Mouse (Mus musculus): ENCODE data around the gene Fgfrl1. TPM values are rescaled to one million over a fixed set of nuclear protein-coding genes. Genes with fewer than 3 reads are reported as not detected.
A peak's percentile ranks its signal among the peaks of the same experiment; 100 is the strongest.

The Fgfrl1 gene
- polyA plus RNA-seq, 1 experiment: 30.9 TPM

DNA sequence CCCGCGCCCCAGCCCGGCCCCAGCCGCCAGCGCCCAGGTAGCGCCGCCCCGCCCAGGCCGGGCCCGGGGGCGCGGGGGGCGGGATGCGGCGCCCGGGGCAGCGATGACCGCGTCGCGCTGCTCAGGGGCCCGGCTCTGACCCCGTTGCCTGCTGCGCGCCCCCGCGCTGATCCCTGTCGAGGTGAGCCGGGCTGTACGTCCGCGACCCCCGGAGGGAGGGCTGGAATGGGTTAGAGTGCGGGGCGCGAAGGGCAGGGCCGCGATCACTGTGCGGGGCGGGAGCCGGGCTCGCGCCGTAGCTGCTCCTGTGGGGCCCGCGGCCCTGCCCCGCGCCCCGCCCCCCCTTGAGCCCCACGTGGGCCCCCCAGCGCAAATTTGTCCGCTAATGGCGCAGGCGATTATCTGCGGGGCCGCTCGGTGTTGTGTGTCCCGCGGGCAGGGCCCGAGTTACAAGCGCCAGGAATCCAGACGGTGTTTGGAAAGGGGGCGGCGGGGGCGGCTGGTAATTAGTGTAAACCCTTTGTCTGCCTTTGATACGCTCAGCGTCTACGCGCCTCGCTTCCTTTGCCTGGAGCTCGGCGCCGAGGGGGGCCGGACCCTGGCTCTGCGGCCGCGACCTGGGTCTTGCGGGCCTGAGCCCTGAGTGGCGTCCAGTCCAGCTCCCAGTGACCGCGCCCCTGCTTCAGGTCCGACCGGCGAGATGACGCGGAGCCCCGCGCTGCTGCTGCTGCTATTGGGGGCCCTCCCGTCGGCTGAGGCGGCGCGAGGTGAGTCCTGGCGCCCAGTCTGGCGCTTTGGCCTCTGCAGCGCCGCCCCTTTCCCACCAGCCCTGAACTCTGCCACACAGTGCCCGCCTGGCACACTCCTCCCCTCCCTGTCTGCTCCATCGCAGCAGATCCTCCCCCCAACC lies 2.4 kb downstream of the Fgfrl1 start:
- no peaks in the 10 kb centered on the region for H3K36me3 ChIP-seq (ENCODE audit: control insufficient read depth, insufficient read depth)
- H3K4me3 ChIP-seq (ENCODE audit: insufficient read depth, poor library complexity, severe bottlenecking): peak overlapping the region; percentile 45
- no peaks in the 10 kb centered on the region for H3K79me2 ChIP-seq (ENCODE audit: control insufficient read depth, insufficient read depth)
- TF ChIP-seq CTCF (IDR thresholded peaks at IDR 0.05; ENCODE audit: control insufficient read depth, insufficient read depth, insufficient read length): no peak
- no peak for TF ChIP-seq MYOD1 (IDR thresholded peaks at IDR 0.05; ENCODE audit: control insufficient read depth, insufficient read length, low read depth)
- no peak for TF ChIP-seq FOSL1 (IDR thresholded peaks at IDR 0.05; ENCODE audit: insufficient read depth, low read length, poor library complexity, severe bottlenecking)
- no peak for TF ChIP-seq CEBPB (IDR thresholded peaks at IDR 0.05; ENCODE audit: low read depth)
- no peaks in the 10 kb centered on the region for H3K79me3 ChIP-seq (ENCODE audit: low read depth)
- H3K27me3 ChIP-seq (ENCODE audit: control insufficient read depth, insufficient read depth, insufficient read length): no peaks in the 10 kb centered on the region
- peak overlapping the region; percentile 89 for H3ac ChIP-seq (ENCODE audit: control insufficient read depth, insufficient read length, low read depth)

DNA sequence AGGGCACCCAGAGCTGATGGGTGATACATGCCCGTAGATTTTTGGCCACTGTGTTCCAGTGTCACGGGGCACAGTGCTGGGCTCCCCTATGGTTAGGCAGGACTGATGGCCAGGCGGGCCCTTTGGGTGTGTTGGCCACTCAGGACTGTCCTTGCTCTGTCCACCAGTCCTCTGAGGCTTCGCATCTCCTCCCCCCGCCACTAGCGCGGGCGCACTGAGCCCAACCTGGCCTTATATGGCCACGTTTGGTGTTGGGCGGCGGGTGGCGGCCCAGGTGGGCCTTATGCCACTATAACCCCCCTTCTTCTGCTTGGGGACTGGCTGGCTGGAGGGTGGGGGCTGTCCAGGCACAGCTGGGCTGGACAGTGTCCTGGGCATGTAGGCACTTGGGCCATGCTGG lies 3.7 kb downstream of the Fgfrl1 start:
- Histone ChIP-seq H3K4me3 (ENCODE audit: insufficient read depth, poor library complexity, severe bottlenecking) (no peak overlapping the region), H3K27me3 (ENCODE audit: control insufficient read depth, insufficient read depth, insufficient read length) (no peaks in the 10 kb centered on the region), H3K36me3 (ENCODE audit: control insufficient read depth, insufficient read depth) (no peaks in the 10 kb centered on the region), H3K79me2 (ENCODE audit: control insufficient read depth, insufficient read depth) (no peaks in the 10 kb centered on the region), H3K79me3 (ENCODE audit: low read depth) (no peaks in the 10 kb centered on the region), H3ac (ENCODE audit: control insufficient read depth, insufficient read length, low read depth) (no peak overlapping the region)
- no peak for TF ChIP-seq MYOD1 (IDR thresholded peaks at IDR 0.05; ENCODE audit: control insufficient read depth, insufficient read length, low read depth)
- no peak for TF ChIP-seq FOSL1 (IDR thresholded peaks at IDR 0.05; ENCODE audit: insufficient read depth, low read length, poor library complexity, severe bottlenecking)
- TF ChIP-seq CEBPB (IDR thresholded peaks at IDR 0.05; ENCODE audit: low read depth): no peak
- no peak for TF ChIP-seq CTCF (IDR thresholded peaks at IDR 0.05; ENCODE audit: control insufficient read depth, insufficient read depth, insufficient read length)
- TF ChIP-seq MYOG (IDR thresholded peaks at IDR 0.05; ENCODE audit: control insufficient read depth, extremely low read depth, insufficient read length): no peak
- TF ChIP-seq USF1 (IDR thresholded peaks at IDR 0.05; ENCODE audit: low read depth): no peak
- no peak for TF ChIP-seq MAX (IDR thresholded peaks at IDR 0.05)

DNA sequence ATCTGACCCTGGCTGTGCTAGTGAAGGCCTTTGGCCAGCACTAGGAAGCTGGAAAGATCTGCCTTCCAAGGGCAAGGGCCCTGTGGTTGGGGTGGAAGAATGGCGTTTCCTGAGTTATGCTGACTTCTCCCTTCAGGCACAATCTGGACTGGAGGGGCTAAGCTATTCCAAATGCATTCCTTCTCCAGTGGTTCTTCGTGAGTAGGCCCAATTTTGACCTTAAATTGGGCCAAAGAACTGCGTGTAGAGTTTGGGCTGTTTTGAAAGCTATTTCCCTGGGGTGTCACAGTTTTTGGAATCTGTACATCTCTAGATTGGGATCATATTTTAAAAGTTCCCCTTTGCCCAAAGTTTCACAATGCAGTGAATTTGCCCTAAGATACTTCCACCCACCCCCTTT lies 4.4 kb downstream of the Fgfrl1 start:
- Histone ChIP-seq H3K79me2 (ENCODE audit: control insufficient read depth, insufficient read depth) (no peaks in the 10 kb centered on the region), H3K36me3 (ENCODE audit: control insufficient read depth, insufficient read depth) (no peaks in the 10 kb centered on the region), H3K4me3 (ENCODE audit: insufficient read depth, poor library complexity, severe bottlenecking) (no peak overlapping the region), H3K79me3 (ENCODE audit: low read depth) (no peaks in the 10 kb centered on the region), H3ac (ENCODE audit: control insufficient read depth, insufficient read length, low read depth) (no peak overlapping the region), H3K27me3 (ENCODE audit: control insufficient read depth, insufficient read depth, insufficient read length) (no peaks in the 10 kb centered on the region)
- TF ChIP-seq FOSL1 (IDR thresholded peaks at IDR 0.05; ENCODE audit: insufficient read depth, low read length, poor library complexity, severe bottlenecking) (no peak), CTCF (IDR thresholded peaks at IDR 0.05; ENCODE audit: control insufficient read depth, insufficient read depth, insufficient read length) (no peak), MAX (IDR thresholded peaks at IDR 0.05) (no peak), MYOD1 (IDR thresholded peaks at IDR 0.05; ENCODE audit: control insufficient read depth, insufficient read length, low read depth) (no peak), USF1 (IDR thresholded peaks at IDR 0.05; ENCODE audit: low read depth) (no peak), CEBPB (IDR thresholded peaks at IDR 0.05; ENCODE audit: low read depth) (no peak), MYOG (IDR thresholded peaks at IDR 0.05; ENCODE audit: control insufficient read depth, extremely low read depth, insufficient read length) (no peak)

DNA sequence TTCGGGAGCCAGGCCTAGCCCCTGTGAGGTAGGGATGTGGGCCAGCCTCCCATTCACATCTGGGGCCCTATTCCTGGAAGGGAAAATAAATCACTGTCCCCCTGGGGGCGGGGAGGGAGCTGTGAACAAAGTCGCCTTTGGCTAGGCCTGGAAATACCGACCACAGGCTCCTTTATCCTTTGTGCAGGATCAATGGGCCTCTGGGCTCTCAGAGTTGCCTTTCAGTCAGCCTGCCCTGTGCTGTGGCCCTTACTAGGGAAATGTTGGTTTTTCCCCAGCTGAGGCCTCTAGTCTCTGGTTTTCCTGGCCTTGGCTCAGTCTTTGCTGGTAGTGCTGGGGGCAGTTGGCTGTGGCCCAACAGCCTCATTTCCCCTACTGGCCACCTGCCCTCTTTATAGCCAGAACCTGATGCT lies 5.2 kb downstream of the Fgfrl1 start:
- Histone ChIP-seq H3K79me3 (ENCODE audit: low read depth) (no peaks in the 10 kb centered on the region), H3K79me2 (ENCODE audit: control insufficient read depth, insufficient read depth) (no peaks in the 10 kb centered on the region), H3K27me3 (ENCODE audit: control insufficient read depth, insufficient read depth, insufficient read length) (no peaks in the 10 kb centered on the region), H3K36me3 (ENCODE audit: control insufficient read depth, insufficient read depth) (no peaks in the 10 kb centered on the region), H3K4me3 (ENCODE audit: insufficient read depth, poor library complexity, severe bottlenecking) (no peak overlapping the region), H3ac (ENCODE audit: control insufficient read depth, insufficient read length, low read depth) (no peak overlapping the region)
- TF ChIP-seq MYOG (IDR thresholded peaks at IDR 0.05; ENCODE audit: control insufficient read depth, extremely low read depth, insufficient read length) (no peak), FOSL1 (IDR thresholded peaks at IDR 0.05; ENCODE audit: insufficient read depth, low read length, poor library complexity, severe bottlenecking) (no peak), CEBPB (IDR thresholded peaks at IDR 0.05; ENCODE audit: low read depth) (no peak), MAX (IDR thresholded peaks at IDR 0.05) (no peak), MYOD1 (IDR thresholded peaks at IDR 0.05; ENCODE audit: control insufficient read depth, insufficient read length, low read depth) (no peak), CTCF (IDR thresholded peaks at IDR 0.05; ENCODE audit: control insufficient read depth, insufficient read depth, insufficient read length) (no peak), USF1 (IDR thresholded peaks at IDR 0.05; ENCODE audit: low read depth) (no peak)

DNA sequence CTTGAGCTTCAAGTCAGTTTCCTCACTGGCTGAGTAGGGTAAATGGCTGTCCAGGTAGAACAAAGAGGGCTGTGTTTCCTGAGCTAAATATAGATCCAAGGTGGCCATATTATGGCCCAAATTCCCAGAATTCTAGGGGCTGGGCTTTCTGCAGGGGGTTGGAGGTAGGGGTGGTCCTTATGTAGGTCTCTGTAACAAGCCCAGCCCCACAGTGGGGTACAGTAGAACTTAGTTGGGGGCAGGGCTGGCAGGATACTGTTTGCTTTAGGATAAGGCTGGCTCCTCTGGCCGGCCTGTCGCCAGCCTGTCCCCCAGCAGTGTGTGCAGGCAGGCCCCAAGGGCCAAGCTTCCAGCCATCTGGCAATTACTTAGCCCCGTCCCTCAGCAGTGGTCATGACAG lies 8.2 kb downstream of the Fgfrl1 start:
- no peak overlapping the region for H3ac ChIP-seq (ENCODE audit: control insufficient read depth, insufficient read length, low read depth)
- no peaks in the 10 kb centered on the region for H3K79me3 ChIP-seq (ENCODE audit: low read depth)
- TF ChIP-seq MAX (IDR thresholded peaks at IDR 0.05) (no peak), MYOD1 (IDR thresholded peaks at IDR 0.05; ENCODE audit: control insufficient read depth, insufficient read length, low read depth) (no peak), FOSL1 (IDR thresholded peaks at IDR 0.05; ENCODE audit: insufficient read depth, low read length, poor library complexity, severe bottlenecking) (no peak), MYOG (IDR thresholded peaks at IDR 0.05; ENCODE audit: control insufficient read depth, extremely low read depth, insufficient read length) (no peak), CTCF (IDR thresholded peaks at IDR 0.05; ENCODE audit: control insufficient read depth, insufficient read depth, insufficient read length) (no peak), USF1 (IDR thresholded peaks at IDR 0.05; ENCODE audit: low read depth) (no peak), CEBPB (IDR thresholded peaks at IDR 0.05; ENCODE audit: low read depth) (no peak)
- H3K27me3 ChIP-seq (ENCODE audit: control insufficient read depth, insufficient read depth, insufficient read length): no peaks in the 10 kb centered on the region
- H3K36me3 ChIP-seq (ENCODE audit: control insufficient read depth, insufficient read depth): no peaks in the 10 kb centered on the region
- H3K4me3 ChIP-seq (ENCODE audit: insufficient read depth, poor library complexity, severe bottlenecking): no peak overlapping the region
- no peaks in the 10 kb centered on the region for H3K79me2 ChIP-seq (ENCODE audit: control insufficient read depth, insufficient read depth)
